Mouse (Mus musculus): Measurements from ENCODE around the gene Otud4. TPM values are rescaled to one million over a fixed set of nuclear protein-coding genes. Genes with fewer than 3 reads are reported as not detected.
"Not testable (repeated sequence)": the region's sequence is repeated elsewhere in the genome, so short reads cannot be mapped to it uniquely, and the experiment has no call there.

Otud4 gene
- total RNA-seq (2021): 10 to 100 TPM; 36.6 to 38.6 TPM

GRCm38 (mm10) chr8:79639586-79640451 lies at the start of gene Otud4:
TSS of gene Otud4 (plus strand) at chr8:79639618.
- DNase-seq (ENCODE audit: low spot score in 2 of 2): peak; percentile 66 to 80
- intact Hi-C loops (cut with DNase I): loop anchor here (2.0 to 5.0 kb wide), 2 partner anchors 243 to 345 kb away; partner anchors contain the start of genes Mmaa and Smad1

- intact Hi-C loops (cut with DNase I): no loop called here
- DNase-seq (ENCODE audit: low spot score in 2 of 2): no peak
Measured at GRCm38 (mm10) chr8:79600962-79601361, 38.5 kb upstream of the Otud4 start.

GRCm38 (mm10) chr8:79603204-79603603 lies 36.2 kb upstream of the Otud4 start:
- intact Hi-C loops (cut with DNase I); DNase-seq (ENCODE audit: low spot score in 2 of 2): not testable (repeated sequence)

GRCm38 (mm10) chr8:79606225-79606624 lies 33.2 kb upstream of the Otud4 start:
- intact Hi-C loops (cut with DNase I): no loop called here
- no peak for DNase-seq (ENCODE audit: low spot score in 2 of 2)

GRCm38 (mm10) chr8:79606751-79607300 lies 32.6 kb upstream of the Otud4 start:
- intact Hi-C loops (cut with DNase I): no loop called here
- DNase-seq (ENCODE audit: low spot score in 2 of 2): no peak

GRCm38 (mm10) chr8:79608701-79609100 lies 30.7 kb upstream of the Otud4 start:
- intact Hi-C loops (cut with DNase I): no loop called here
- DNase-seq (ENCODE audit: low spot score in 2 of 2): no peak

GRCm38 (mm10) chr8:79610268-79610667 lies 29.1 kb upstream of the Otud4 start:
- intact Hi-C loops (cut with DNase I): no loop called here
- no peak for DNase-seq (ENCODE audit: low spot score in 2 of 2)

- no peak for DNase-seq (ENCODE audit: low spot score in 2 of 2)
- intact Hi-C loops (cut with DNase I): no loop called here
Measured at GRCm38 (mm10) chr8:79612298-79612697, 27.1 kb upstream of the Otud4 start.

GRCm38 (mm10) chr8:79612965-79613364 lies 26.5 kb upstream of the Otud4 start:
- intact Hi-C loops (cut with DNase I): no loop called here
- no peak for DNase-seq (ENCODE audit: low spot score in 2 of 2)

- no peak for DNase-seq (ENCODE audit: low spot score in 2 of 2)
- intact Hi-C loops (cut with DNase I): no loop called here
Measured at GRCm38 (mm10) chr8:79615741-79616350, 23.6 kb upstream of the Otud4 start.

GRCm38 (mm10) chr8:79618906-79619305 lies 20.5 kb upstream of the Otud4 start:
- DNase-seq (ENCODE audit: low spot score in 2 of 2): no peak
- intact Hi-C loops (cut with DNase I): no loop called here

GRCm38 (mm10) chr8:79619353-79619752 lies 20.1 kb upstream of the Otud4 start:
- no peak for DNase-seq (ENCODE audit: low spot score in 2 of 2)
- intact Hi-C loops (cut with DNase I): no loop called here

GRCm38 (mm10) chr8:79620000-79620399 lies 19.4 kb upstream of the Otud4 start:
- intact Hi-C loops (cut with DNase I): no loop called here
- DNase-seq (ENCODE audit: low spot score in 2 of 2): no peak

- intact Hi-C loops (cut with DNase I): no loop called here
- DNase-seq (ENCODE audit: low spot score in 2 of 2): no peak
Measured at GRCm38 (mm10) chr8:79620489-79621276, 18.7 kb upstream of the Otud4 start.

- DNase-seq (ENCODE audit: low spot score in 2 of 2): no peak
- intact Hi-C loops (cut with DNase I): no loop called here
Measured at GRCm38 (mm10) chr8:79622346-79622745, 17.1 kb upstream of the Otud4 start.

- intact Hi-C loops (cut with DNase I): no loop called here
Measured at GRCm38 (mm10) chr8:79623351-79623750, 16.1 kb upstream of the Otud4 start.

GRCm38 (mm10) chr8:79624416-79624815 lies 15.0 kb upstream of the Otud4 start:
- no peak for DNase-seq (ENCODE audit: low spot score in 2 of 2)
- intact Hi-C loops (cut with DNase I): no loop called here

More at GRCm38 (mm10) chr8:79623351-79623750, 16.1 kb upstream of the Otud4 start:
- DNase-seq (ENCODE audit: low spot score in 2 of 2): no peak

- intact Hi-C loops (cut with DNase I): no loop called here
- DNase-seq (ENCODE audit: low spot score in 2 of 2): no peak
Measured at GRCm38 (mm10) chr8:79626213-79626612, 13.2 kb upstream of the Otud4 start.

GRCm38 (mm10) chr8:79635491-79635890 lies 3.9 kb upstream of the Otud4 start:
- intact Hi-C loops (cut with DNase I): loop anchor here (5.0 kb wide), 1 partner anchor 238 kb away; the partner anchor contains the start of gene Smad1
- no peak for DNase-seq (ENCODE audit: low spot score in 2 of 2)

GRCm38 (mm10) chr8:79636151-79636550 lies 3.3 kb upstream of the Otud4 start:
- no peak for DNase-seq (ENCODE audit: low spot score in 2 of 2)
- intact Hi-C loops (cut with DNase I): loop anchor here (5.0 kb wide), 1 partner anchor 239 kb away; the partner anchor contains the start of gene Smad1
